Mouse (Mus musculus): ENCODE measurements around the gene Sgsm3.

- no peak for TF ChIP-seq CTCF (IDR thresholded peaks at IDR 0.05; ENCODE audit: low read depth)
- TF ChIP-seq EP300 (IDR thresholded peaks at IDR 0.05; ENCODE audit: low read depth), result no peak
Observed at GRCm38 (mm10) chr15:80930048-80930571, 47.5 kb upstream of the Sgsm3 start.

All from liver, postnatal 0 days (tissue).